Mouse (Mus musculus) cortical plate, adult 2 months (tissue): ENCODE results near the gene Alox5ap. TPM values are rescaled to one million over a fixed set of nuclear protein-coding genes. Genes with fewer than 3 reads are reported as not detected.

Source experiments
- H3K27ac ChIP-seq: fragments of 200-500 bp; 2 replicates; pipeline ENCODE4 v1.5.1; 2012; ENCODE audit warnings: low read length, control low read depth, inconsistent platforms; ENCODE audit not compliant: insufficient read depth
- H3K4me1 ChIP-seq: fragments of 200-500 bp; 2 replicates; pipeline ENCODE4 v1.6.1; 2011; ENCODE audit warnings: low read length; ENCODE audit not compliant: control insufficient read depth, insufficient read depth
- H3K4me3 ChIP-seq: fragments of 200-500 bp; 2 replicates; pipeline ENCODE4 v1.5.1; 2011; ENCODE audit warnings: mild to moderate bottlenecking, low read length, control low read depth; ENCODE audit not compliant: insufficient read depth
- CTCF ChIP-seq: fragments of 200-500 bp; IDR thresholded peaks from 2 replicates; pipeline ENCODE4 v1.5.1; 2011; ENCODE audit warnings: mild to moderate bottlenecking, control low read depth, low read length; ENCODE audit not compliant: insufficient read depth; ENCODE audit errors: extremely low read depth
- POLR2A ChIP-seq: fragments of 200-500 bp; IDR thresholded peaks from 2 replicates; pipeline ENCODE4 v1.6.1; 2011; ENCODE audit warnings: mild to moderate bottlenecking, low read length, control low read depth; ENCODE audit not compliant: insufficient read depth; ENCODE audit errors: extremely low read depth
- polyA plus RNA-seq: library from polyadenylated mRNA; depleted of rRNA; stranded (reverse); fragments of >200 nt; gene quantifications from 2 replicates; pipeline ENCODE4 v1.2.3, GENCODE M21; 2012

The Alox5ap gene
- polyA plus RNA-seq, 1 experiment = 18.0 TPM

DNA sequence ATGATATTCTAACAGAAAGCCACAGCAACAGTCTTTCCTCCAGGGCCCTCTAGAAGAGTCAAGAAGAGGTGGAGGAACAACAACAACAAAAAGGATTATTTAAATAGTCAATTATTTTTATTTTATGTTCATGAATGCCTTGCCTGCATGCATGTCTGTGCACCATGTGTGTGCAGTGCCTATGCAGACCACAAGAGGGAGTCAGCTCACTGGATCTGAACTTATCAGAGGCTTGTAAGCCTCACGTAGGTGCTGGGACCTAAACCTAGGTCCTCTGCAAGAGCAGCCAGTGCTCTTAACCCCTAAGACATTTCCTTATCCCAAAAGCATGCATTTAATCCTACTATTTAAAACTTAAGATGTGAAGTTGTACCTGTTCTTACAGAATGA lies 10.5 kb downstream of the Alox5ap start:
- Histone ChIP-seq H3K4me3 (no peak overlapping the region), H3K27ac (no peak overlapping the region), H3K4me1 (no peaks in the 10 kb centered on the region)
- TF ChIP-seq POLR2A (no peak), CTCF (no peak)

DNA sequence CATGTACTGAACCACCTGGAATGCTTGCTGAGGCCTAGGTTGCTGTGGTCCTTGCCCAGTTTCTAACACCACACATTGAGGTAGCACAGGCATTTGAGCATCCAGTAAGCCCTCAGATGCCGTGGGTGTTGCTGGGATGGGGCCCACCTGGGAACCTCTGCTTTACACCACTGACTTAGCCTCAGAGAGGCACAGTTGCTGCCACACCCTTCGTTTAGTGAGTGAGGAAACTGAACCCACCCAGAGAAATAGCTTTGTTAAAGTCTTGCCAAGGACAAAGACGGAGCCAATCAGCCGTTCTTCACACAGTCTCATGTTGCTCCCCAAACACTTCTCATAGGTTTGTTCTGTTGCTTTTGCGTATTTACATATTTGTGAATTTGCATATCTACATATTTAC lies 13.0 kb downstream of the Alox5ap start:
- Histone ChIP-seq H3K4me1 (no peaks in the 10 kb centered on the region), H3K4me3 (no peak overlapping the region), H3K27ac (no peak overlapping the region)
- TF ChIP-seq POLR2A (no peak), CTCF (no peak)

DNA sequence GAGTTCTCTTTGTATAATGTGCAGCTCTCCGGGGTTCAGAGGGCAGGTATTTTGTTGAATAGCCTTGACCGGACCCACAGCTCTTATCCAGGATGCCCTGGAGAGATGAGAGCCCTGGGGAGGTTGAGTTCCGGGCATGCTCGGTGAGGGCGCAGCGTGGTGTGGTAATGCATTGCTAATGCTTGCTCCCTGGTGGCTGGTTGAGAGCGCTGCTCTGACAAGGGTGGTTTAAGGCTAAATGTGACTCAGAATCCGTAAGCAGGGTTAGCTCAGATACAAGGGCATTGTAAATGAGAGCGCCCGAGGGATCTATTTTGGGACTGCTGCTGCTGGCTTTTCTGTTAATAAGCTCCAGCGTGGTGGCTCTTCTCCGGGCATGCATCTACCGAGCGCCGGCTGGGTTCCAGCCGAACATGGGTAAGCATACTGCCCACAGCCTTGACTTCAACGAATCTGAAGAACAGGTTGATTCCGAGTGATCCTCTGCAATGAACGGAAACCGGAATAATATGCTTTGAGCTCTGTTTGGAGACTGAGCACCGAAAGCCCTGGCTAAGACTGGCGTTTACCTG lies 14.8 kb downstream of the Alox5ap start:
- Histone ChIP-seq H3K4me3 (peak overlapping the region; percentile 6; the same call in 1 of the 2 replicates), H3K27ac (no peak overlapping the region), H3K4me1 (no peaks in the 10 kb centered on the region)
- TF ChIP-seq POLR2A (no peak), CTCF (no peak)

DNA sequence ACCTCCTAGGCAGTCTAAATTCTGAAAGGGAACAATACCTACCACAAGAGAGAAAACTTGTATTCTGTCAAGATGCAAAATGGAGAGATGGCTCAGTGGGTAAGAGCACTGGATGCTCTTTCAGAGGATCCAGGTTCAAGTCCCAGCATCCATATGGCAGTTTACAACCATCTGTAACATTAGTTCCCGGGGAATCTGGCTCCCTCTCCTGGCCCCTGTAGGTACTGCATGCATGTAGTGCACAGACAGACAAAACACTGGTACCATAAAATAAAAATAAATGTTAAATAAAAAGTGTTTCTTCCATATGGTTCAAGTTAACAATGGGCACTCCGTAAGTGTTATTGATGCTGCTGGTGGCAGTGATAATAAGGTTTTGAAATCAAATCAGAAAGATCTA lies 18.4 kb downstream of the Alox5ap start:
- no peaks in the 10 kb centered on the region for H3K4me1 ChIP-seq
- H3K27ac ChIP-seq = no peak overlapping the region
- no peak overlapping the region for H3K4me3 ChIP-seq
- peak; percentile 27; the same call in 1 of the 2 replicates for TF ChIP-seq CTCF
- no peak for TF ChIP-seq POLR2A

DNA sequence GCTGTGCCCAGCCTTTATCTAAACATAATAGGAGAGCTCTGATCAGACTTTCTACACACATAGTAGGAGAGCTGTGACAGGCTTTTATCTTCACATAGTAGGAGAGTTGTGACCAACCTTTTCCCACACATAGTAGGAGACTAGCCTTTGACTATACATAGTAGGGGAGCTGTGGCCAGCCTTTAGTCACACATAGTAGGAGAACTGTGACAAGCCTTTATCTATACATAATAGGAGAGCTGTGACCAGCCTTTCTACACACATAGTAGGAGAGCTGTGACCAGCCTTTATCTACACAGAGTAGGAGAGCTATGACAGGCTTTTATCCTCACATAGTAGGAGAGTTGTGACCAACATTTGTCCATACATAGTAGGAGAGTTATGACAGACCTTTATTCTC lies 19.3 kb downstream of the Alox5ap start:
- no peaks in the 10 kb centered on the region for H3K4me1 ChIP-seq
- TF ChIP-seq CTCF (no peak), POLR2A (no peak)
- no peak overlapping the region for H3K27ac ChIP-seq
- no peak overlapping the region for H3K4me3 ChIP-seq

DNA sequence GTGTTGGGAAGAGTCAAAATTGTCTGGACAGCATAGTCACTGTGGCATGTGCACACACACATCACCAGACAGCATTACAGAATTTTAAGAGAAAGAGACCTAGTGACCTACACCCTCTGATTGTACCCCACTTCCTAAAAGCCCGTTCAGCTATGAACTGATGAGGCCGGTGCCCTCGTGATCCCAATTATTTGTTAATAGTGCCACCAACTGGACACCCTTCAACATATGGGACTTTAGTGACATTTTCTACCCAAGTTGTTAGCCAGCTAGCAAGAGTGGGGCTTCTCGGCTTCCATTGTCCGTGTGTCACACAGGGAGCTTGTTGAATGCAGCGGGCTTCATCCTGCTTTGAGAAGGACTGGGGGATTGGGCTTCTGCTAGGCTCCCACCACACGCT lies 21.5 kb downstream of the Alox5ap start:
- H3K4me3 ChIP-seq = no peak overlapping the region
- no peak overlapping the region for H3K27ac ChIP-seq
- TF ChIP-seq CTCF (no peak), POLR2A (no peak)
- H3K4me1 ChIP-seq = no peaks in the 10 kb centered on the region

DNA sequence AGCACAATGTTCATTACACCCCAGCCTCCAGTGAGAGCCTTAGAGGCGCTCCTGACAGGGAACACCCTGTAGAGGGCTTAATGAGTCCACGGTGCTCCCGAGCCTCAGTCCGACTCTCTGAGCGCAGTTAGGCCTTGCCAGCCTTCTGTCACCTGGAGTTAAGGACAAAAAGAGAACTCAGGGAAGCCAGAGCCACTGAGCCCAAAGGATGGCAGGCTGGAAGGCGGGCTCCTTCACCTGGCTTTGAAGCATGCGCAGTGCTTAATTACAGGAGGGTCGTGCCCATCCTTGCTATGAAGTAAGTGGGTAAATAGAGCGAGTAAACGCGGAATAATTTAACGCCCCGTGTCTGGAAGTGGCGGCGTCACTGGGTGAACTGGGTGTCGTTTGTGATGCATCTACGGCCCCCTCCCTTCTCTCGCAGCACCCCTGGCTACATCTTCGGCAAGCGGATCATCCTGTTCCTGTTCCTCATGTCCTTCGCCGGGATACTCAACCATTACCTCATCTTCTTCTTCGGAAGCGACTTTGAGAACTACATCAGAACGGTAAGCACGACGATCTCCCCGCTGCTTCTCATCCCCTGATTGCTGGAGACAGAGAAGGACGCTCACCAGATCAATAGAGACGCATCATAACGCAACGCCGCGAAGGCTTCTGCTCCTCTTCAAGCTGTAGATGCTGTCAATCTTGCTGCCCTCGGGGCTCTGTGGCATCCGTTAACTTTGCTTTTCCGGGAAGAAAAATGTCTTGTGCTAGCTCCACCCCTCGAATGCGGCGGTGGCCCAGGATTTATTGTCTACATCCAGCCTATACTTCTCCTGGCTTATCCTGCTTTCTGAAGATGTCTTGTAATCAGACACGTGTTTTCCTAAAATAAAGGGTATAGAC lies 22.8 kb downstream of the Alox5ap start:
- Histone ChIP-seq H3K27ac (no peak overlapping the region), H3K4me1 (no peaks in the 10 kb centered on the region), H3K4me3 (peak overlapping the region; percentile 42)
- TF ChIP-seq POLR2A (0 out of 2 replicates have a peak, but pooled peaks have one; percentile 47), CTCF (no peak)

DNA sequence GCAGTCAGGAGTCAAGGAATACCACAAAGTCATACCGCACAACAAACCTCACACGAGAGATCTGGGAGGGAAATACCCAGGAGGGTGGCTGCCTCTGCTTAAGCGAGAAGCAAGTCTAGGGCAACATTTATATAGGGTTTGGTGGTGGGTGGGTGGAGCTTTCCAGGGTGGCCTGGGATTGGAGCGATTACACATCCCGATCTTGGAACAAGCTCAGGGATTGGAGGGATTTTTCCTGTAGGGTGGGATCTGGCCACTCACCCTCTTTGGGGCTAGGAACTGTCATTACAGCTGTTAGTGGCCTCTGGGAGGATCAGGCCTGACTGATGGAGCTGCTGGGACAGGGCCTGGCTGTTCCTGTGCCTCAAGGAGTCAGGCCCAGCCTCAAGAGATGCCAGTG lies 26.7 kb downstream of the Alox5ap start:
- Histone ChIP-seq H3K4me3 (no peak overlapping the region), H3K4me1 (peaks cover 3% of the 10 kb centered on the region; the same call in 1 of the 2 replicates), H3K27ac (no peak overlapping the region)
- TF ChIP-seq POLR2A = no peak
- no peak for TF ChIP-seq CTCF

DNA sequence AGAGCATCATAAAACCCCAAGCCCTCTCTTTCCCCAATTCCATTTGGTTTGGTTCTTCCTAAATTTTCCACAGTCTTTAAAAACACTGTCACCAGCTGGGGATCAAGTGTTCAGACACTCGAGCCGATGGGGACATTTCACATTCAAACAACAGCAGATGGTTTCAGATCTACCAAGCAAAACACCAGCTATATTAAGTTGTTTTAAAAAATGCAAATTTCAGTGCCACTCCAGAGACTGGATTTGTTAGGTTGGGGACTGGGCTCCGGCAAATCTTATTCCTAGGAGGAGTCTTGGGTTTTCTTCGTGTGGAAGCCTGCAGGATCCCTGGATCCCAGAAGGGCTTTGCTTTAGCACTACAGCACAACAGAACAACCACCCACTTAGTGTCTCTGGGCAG lies 28.5 kb downstream of the Alox5ap start:
- no peak overlapping the region for H3K4me3 ChIP-seq
- TF ChIP-seq CTCF (no peak), POLR2A (no peak)
- H3K4me1 ChIP-seq = peaks cover 3% of the 10 kb centered on the region; the same call in 1 of the 2 replicates
- H3K27ac ChIP-seq = no peak overlapping the region

DNA sequence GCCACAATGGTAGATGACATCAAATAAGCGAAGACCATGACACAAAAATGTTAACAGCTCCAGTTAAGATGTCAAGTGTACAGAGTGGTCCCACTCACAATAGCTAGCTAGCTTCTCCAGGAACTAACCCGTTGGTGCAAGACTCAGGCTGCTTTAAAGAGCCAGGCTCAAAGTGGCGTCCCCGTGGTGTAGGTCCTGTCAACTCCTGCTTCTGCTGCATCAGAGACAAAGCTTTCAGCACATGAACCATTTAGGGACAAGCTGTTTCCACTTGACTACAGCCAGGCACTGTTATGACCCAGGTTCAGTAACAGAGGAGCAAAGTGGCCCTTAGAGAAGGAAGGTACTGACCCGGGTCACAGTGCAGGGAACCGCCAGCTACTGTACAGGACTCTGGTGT lies 32.2 kb downstream of the Alox5ap start:
- TF ChIP-seq CTCF = no peak
- no peak for TF ChIP-seq POLR2A
- Histone ChIP-seq H3K4me1 (peaks cover 3% of the 10 kb centered on the region; the same call in 1 of the 2 replicates), H3K27ac (no peak overlapping the region), H3K4me3 (no peak overlapping the region)
